Mouse (Mus musculus): ENCODE measurements at regions not wholly inside any gene's neighbourhood (a gene's known extent, or its start where the extent isn't known, plus 50 kb on each side); places are given as distances from the start of the nearest gene placed in this dataset.

DNA sequence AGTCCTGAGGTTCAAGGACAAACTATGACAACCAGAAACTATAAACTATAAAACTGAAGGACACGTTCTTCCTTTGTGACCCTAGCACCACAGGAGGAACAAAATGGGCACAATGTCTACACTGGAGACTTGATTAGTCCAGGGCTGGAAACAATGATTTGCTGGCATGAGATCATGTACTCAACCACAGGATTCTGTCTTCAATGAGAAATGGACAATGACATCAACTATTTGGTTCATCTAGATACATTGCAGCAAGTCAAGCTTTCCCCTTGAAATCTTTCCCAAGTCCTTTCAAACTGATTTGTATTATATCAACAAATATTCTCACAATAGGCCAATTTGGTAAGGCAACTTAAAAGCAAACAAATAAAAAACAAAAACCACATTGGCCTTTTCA, 98.6 kb upstream of the Fn1 start:
- DNase-seq, result no peak

DNA sequence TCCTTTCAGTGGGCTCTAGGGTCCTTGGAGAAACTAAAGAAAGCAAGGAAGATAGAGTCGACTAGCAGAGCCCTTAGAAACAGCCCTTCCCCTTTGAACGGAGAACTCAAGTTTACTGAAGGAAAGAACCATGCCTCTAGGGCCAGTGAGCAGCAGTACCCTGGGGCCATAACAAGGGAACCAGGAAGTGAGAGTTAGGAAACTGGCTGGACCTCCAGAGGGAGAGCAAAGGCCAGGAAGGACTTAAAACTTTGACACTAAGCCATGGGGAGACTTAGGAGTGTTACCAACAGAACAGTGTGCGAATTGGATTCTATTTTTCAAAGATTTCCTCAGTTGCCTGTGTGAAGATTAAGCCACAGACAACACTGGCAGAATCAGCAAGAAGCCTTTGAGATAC, 82.6 kb upstream of the Fn1 start:
- no peak for DNase-seq

DNA sequence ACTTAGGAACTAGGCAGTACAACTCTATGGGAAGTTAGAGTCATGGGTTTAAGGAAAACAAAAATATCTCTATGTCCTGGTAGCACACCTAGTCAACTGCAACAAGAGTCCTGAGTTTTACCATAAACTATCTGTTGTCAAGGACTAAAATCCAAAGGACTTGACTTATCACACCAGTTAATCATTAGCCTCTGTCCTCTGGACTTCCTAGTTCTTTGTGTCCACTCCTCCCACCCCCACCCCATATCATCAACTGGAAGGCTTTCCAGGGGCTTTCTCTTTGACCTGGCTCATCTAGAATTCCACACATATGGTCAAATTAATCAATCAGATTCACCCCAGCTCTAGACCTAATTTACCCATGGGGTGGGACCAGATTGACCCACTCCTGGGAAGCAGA, 78.6 kb upstream of the Fn1 start:
- DNase-seq, result no peak

DNA sequence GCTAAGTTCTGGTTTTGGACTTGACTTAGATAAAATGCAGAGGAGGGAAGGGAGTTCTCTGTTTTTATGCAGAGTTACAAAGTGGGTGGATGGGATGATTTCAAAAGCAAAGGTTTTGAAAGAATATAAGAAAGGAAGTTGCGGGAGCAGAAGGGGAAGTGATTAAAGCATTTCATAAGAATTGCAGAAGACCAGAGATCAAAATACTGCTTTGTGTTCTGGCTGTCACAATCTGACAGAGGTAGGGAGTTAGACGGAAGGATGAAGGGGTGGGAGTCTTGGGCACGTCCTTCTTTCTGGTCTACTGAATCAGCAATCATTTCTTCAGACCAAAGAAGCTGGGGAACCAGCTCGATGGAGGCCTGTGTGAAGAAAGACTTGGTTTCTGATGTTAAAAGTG, 78.0 kb upstream of the Fn1 start:
- DNase-seq, result no peak

DNA sequence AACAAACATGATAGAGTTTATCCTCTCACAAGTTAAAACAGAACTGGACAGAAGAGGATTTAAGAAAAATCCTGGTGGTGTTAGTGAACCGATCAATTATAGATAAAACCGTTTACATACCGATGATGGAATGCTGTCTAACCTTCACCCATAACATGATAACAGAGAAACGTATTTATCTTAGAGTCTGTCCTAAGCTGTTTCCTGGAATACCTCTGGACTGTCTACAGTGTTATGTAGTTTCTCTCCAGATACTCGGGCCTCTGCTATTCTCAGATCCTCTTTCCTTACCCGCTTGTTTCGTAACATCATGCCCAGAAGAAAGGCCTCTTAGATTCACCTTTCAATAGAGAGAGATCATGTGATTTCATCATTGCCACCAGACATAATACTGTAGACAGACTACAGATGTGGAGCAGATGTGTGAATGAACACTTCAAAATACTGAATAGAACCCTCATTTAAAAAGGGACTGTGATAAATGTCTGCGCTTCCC, 75.9 kb upstream of the Fn1 start:
- DNase-seq, result no peak

DNA sequence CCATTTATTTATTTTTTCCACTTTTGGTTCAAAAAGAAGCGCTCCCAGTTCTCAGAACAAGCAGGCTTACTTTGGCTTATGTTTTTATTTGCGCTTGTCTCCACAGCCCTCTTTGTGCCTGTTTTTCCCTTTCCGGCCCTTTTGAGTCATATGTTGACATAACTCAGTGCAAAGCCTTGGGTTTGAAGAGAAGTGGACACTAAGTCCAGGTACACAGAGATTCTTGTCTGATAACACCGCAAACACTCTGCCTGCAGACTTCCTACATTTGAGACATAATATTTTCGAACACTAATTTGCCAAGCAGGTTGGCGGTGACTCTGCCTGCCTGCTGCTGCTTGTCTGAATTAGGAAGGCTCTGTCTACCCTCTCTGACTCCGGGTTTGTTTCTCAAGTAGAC, 70.8 kb upstream of the Fn1 start:
- DNase-seq, result no peak

DNA sequence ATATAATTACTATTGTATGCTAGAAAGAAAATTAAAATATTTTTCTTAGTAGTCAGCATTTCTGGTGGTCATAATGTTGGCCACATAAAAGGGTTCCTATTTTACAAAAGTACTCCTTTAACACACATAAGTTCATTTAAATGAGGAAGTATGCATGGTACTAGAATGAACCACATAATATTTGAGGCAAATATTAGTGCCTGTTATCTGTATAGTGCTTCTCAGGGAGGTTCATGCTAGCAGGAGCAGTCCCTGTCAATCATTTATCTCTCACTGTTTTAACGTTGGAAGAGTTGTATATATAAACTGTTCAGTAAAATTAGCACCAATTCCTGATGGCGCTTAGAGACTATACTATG, 70.0 kb upstream of the Fn1 start:
- no peak for DNase-seq

DNA sequence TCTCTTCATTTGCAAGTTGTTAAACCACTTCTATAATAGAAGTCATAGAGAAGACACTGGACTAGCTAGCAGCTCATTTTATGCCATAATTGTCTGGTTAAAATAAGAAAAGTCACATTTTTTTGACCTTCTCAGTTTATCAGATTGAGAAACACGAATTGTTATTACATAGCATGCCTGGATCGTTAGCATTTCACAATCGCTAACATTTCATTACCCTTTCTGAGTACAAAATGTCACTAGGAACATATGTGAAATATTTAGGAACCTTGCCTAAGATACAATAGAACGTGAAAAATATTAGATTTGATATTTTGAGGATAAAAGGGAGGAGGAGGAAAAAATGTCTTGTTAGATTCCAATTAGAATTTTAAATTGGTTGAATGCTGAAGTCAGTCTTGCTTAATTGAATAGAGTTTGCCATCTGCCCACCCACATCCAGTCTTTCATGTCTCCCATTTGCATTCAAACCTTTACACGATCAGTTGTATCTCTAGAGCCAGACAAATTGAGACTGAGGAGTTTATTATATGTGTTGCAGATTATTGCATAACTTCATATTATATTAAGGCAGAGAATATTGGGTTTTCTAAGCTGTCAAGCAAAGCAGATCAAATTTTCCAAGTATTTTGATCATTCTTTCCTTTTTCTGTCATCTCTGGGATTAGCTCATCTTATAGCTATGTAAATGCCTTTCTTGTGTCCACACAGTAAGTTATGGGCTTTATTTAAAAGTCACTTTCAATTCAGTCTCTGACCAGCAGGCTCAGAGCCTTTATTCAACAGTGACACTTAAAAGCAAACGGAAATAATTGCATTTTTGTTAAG, 69.4 kb upstream of the Fn1 start:
- no peak for DNase-seq
